Mouse (Mus musculus): ENCODE data around the gene Acot4. TPM values are rescaled to one million over a fixed set of nuclear protein-coding genes. Genes with fewer than 3 reads are reported as not detected.

Gene Acot4
- 0.31 TPM for polyA plus RNA-seq (2014; fragmentation: Illumina TruSeq; extraction: RNeasy Lipid Tissue Mini Kit (QIAGEN cat#74804); ENCODE audit: insufficient read depth, low read depth, low replicate concordance)

DNA sequence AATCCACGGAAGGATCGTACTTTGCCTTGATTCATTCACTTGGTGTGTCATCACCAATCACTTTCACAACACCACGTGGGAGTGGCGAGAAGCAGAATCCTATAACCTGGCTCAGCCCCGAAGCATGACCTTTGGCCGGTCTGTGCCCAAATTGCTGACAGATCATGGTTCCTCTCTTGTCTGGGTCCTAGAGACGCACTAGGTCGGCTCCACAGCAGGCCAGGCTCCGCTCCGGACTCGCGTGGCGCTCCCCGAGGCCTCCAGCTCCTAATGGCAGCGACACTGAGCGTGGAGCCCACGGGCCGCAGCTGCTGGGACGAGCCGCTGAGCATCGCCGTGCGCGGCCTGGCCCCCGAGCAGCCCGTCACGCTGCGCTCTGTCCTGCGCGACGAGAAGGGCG is at the start of gene Acot4:
Gene Acot4 (plus strand): TSS at position 139 of the 400 bp plus-strand sequence.

DNA sequence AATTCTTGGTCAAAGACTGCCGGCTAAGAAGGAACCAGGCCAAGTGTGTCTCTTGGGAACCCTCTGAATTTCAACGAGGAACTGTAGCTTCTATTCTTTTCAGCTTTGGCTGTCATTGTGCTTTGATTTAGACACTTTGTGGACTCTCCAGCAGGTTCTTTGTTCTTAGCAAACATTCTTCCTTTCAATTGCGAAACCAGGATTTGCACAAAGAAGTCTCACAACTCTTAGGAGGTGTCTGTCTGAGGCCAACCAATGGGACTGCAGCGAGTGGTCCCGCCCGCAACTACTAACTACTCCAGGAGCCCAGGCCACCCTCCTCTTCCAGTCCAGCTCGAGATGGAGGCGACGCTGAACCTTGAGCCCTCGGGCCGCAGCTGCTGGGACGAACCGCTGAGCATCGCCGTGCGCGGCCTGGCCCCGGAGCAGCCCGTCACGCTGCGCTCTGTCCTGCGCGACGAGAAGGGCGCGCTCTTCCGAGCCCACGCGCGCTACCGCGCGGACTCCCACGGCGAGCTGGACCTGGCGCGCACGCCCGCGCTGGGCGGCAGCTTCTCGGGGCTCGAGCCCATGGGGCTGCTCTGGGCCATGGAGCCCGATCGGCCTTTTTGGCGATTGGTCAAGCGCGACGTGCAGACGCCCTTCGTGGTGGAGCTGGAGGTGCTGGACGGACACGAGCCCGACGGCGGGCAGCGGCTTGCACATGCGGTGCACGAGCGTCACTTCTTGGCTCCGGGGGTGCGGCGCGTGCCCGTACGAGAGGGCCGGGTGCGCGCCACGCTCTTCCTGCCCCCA is 28.8 kb upstream of the Acot4 start, which contains the start of gene Acot1:
Gene Acot1 (plus strand): TSS at position 320 of the 795 bp plus-strand sequence.

DNA sequence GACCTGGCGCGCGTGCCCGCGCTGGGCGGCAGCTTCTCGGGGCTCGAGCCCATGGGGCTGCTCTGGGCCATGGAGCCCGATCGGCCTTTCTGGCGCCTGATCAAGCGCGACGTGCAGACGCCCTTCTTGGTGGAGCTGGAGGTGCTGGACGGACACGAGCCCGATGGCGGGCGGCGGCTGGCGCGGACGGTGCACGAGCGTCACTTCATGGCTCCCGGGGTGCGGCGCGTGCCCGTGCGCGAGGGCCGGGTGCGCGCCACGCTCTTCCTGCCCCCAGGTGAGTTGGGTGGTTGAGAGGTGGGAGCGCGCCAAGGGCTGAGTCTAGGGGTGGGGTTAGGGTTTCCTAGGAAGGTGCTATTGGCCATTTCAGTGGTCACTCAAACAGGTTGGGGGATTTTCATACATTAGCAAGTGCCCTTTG is 522 bp downstream of the Acot4 start, which contains the start of gene Gm49366:
Gene Gm49366 (plus strand): TSS at position 245 of the 421 bp plus-strand sequence.

DNA sequence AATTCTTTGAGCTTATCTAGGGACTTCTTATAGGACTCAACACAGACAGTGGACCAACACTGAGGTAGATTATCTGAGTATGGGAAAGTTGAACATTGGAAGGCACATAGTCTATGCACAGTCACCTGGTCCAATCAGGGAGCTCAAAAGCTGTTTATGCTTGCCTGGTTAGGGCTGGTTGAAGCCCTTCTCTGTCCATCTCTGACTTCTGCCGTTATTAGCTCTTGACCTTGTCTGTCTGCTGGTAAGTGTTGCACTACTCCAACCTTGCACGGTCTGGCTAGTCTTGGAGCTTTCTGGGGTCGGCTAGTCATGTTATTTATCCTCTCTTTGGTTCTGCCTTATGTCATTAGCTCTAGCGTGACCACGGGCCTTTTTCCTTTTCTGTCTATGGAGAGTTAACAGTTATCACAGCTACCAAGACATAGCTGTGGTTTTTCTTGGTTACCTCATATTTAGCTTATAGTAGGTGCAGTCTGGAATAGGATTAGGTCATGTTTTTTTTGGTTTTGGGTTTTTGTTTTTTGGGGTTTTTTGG is 13.8 kb downstream of the Acot4 start, which contains the start of gene Acot3:
Gene Acot3 (plus strand): TSS at position 208 of the 538 bp plus-strand sequence.

DNA sequence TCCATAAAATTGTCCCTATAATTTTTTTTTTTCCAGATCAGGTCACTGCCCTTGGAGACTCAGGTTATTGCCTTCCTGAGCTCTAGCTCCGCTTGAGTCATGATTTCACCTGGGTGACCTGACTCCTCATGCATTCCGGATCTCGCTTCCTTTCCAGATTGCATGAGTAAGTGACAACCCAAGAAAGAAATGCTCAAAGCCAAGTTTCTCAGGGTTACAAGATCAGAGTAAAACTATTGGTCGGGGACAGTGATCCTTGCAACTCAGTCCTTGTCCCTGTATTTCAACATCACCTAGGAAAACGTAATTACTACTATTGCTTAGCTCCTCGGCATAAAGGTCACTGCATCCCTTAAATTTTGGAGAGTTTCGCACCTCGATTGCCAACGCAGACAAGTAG is 30.8 kb downstream of the Acot4 start, which contains the start of gene Acot5:
Gene Acot5 (plus strand): TSS at position 340 of the 400 bp plus-strand sequence.

Other genes with a start within 250 kb of the Acot4 start
- 36.8 TPM for gene Numb, start 116.4 kb upstream of the Acot4 start, polyA plus RNA-seq (2014; fragmentation: Illumina TruSeq; extraction: RNeasy Lipid Tissue Mini Kit (QIAGEN cat#74804); ENCODE audit: insufficient read depth, low read depth, low replicate concordance)
- gene Riox1, start 87.8 kb upstream of the Acot4 start, polyA plus RNA-seq (2014; fragmentation: Illumina TruSeq; extraction: RNeasy Lipid Tissue Mini Kit (QIAGEN cat#74804); ENCODE audit: insufficient read depth, low read depth, low replicate concordance), result 11.2 TPM
- not detected for gene Heatr4, start 53.5 kb upstream of the Acot4 start, polyA plus RNA-seq (2014; fragmentation: Illumina TruSeq; extraction: RNeasy Lipid Tissue Mini Kit (QIAGEN cat#74804); ENCODE audit: insufficient read depth, low read depth, low replicate concordance)
- gene Acot2, start 50.5 kb upstream of the Acot4 start, polyA plus RNA-seq (2014; fragmentation: Illumina TruSeq; extraction: RNeasy Lipid Tissue Mini Kit (QIAGEN cat#74804); ENCODE audit: insufficient read depth, low read depth, low replicate concordance), result 9.2 TPM
- 97.6 TPM for gene Acot1, start 28.9 kb upstream of the Acot4 start, polyA plus RNA-seq (2014; fragmentation: Illumina TruSeq; extraction: RNeasy Lipid Tissue Mini Kit (QIAGEN cat#74804); ENCODE audit: insufficient read depth, low read depth, low replicate concordance)
- not detected for gene Gm49366, start 556 bp downstream of the Acot4 start, polyA plus RNA-seq (2014; fragmentation: Illumina TruSeq; extraction: RNeasy Lipid Tissue Mini Kit (QIAGEN cat#74804); ENCODE audit: insufficient read depth, low read depth, low replicate concordance)
- gene Acot3, start 13.8 kb downstream of the Acot4 start, polyA plus RNA-seq (2014; fragmentation: Illumina TruSeq; extraction: RNeasy Lipid Tissue Mini Kit (QIAGEN cat#74804); ENCODE audit: insufficient read depth, low read depth, low replicate concordance), result not detected
- gene Acot5, start 30.9 kb downstream of the Acot4 start, polyA plus RNA-seq (2014; fragmentation: Illumina TruSeq; extraction: RNeasy Lipid Tissue Mini Kit (QIAGEN cat#74804); ENCODE audit: insufficient read depth, low read depth, low replicate concordance), result not detected
- 1.3 TPM for gene Acot6, start 62.3 kb downstream of the Acot4 start, polyA plus RNA-seq (2014; fragmentation: Illumina TruSeq; extraction: RNeasy Lipid Tissue Mini Kit (QIAGEN cat#74804); ENCODE audit: insufficient read depth, low read depth, low replicate concordance)
- gene Dnal1, start 76.0 kb downstream of the Acot4 start, polyA plus RNA-seq (2014; fragmentation: Illumina TruSeq; extraction: RNeasy Lipid Tissue Mini Kit (QIAGEN cat#74804); ENCODE audit: insufficient read depth, low read depth, low replicate concordance), result 4.7 TPM
- 1.4 TPM for gene Pnma1, start 110.1 kb downstream of the Acot4 start, polyA plus RNA-seq (2014; fragmentation: Illumina TruSeq; extraction: RNeasy Lipid Tissue Mini Kit (QIAGEN cat#74804); ENCODE audit: insufficient read depth, low read depth, low replicate concordance)
- 7.2 TPM for gene Elmsan1, start 180.5 kb downstream of the Acot4 start, polyA plus RNA-seq (2014; fragmentation: Illumina TruSeq; extraction: RNeasy Lipid Tissue Mini Kit (QIAGEN cat#74804); ENCODE audit: insufficient read depth, low read depth, low replicate concordance)
- 24.7 TPM for gene Ptgr2, start 246.9 kb downstream of the Acot4 start, polyA plus RNA-seq (2014; fragmentation: Illumina TruSeq; extraction: RNeasy Lipid Tissue Mini Kit (QIAGEN cat#74804); ENCODE audit: insufficient read depth, low read depth, low replicate concordance)